Mouse (Mus musculus): ENCODE data around the gene Polq. TPM values are rescaled to one million over a fixed set of nuclear protein-coding genes. Genes with fewer than 3 reads are reported as not detected.
A peak's percentile ranks its signal among the peaks of the same experiment; 100 is the strongest.

Gene Polq
- total and polyA plus RNA-seq, 2 experiments from 2014 or later = 1.6 to 2.2 TPM

DNA sequence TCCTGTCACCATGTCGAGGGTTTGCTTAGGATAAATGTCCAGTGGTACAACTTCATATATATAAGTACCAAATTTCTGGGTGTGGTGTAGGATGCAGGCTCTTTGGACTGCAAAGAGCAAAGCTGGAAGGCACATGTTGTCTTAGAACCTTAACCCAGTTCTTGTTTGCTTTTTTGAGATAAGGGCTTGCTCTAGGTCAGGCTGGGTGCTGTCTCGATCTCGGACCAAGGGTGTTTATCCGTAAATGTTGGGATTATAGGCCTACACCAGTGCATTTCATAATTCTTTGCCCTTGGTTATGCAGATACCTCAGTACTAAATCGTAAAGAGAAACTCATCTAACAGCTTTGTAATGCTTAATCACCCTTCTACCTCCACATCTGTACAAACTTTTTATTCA lies 750 bp downstream of the Polq start:
- Histone ChIP-seq H3K4me1 (ENCODE audit: insufficient read depth, low read length) (no peaks in the 10 kb centered on the region), H3K27me3 (ENCODE audit: insufficient read depth, low read length) (no peaks in the 10 kb centered on the region), H3K36me3 (ENCODE audit: insufficient read depth, low read length) (no peaks in the 10 kb centered on the region), H3K9ac (replicated peaks; ENCODE audit: low read length) (peak overlapping the region; percentile 59; the same call in 1 of the 2 replicates), H3K4me2 (ENCODE audit: low read depth, low read length) (peak overlapping the region; percentile 88), H3K9me3 (ENCODE audit: low read length) (no peaks in the 10 kb centered on the region), H3K27ac (no peak overlapping the region), H3K4me3 (ENCODE audit: low read length) (peak overlapping the region; percentile 80)
- ATAC-seq (no peak), DNase-seq (ENCODE audit: low spot score) (no peak)
- TF ChIP-seq CTCF (IDR thresholded peaks at IDR 0.05; ENCODE audit: low read depth) = no peak
- 70% methylated on average over 5 of the region's 5 CpGs for WGBS

DNA sequence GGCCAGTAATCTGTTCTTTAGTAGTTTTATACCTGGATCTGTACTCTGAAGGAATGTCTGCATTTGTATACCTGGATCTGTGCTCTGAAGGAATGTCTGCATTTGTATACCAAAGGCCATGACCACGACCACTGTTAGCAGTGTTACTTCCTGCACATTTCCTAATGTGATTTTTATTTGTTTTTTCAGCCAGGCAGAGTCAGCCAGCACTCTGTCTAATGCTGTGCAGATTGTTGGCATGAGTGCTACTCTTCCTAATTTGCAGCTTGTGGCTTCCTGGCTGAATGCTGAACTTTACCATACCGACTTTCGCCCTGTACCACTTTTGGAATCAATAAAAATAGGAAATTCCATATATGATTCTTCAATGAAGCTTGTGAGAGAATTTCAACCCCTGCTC lies 16.0 kb downstream of the Polq start:
- no peak for TF ChIP-seq CTCF (IDR thresholded peaks at IDR 0.05; ENCODE audit: low read depth)
- H3K4me2 ChIP-seq (ENCODE audit: low read depth, low read length) = no peak overlapping the region
- 83% methylated on average over 3 of the region's 3 CpGs for WGBS
- no peak for ATAC-seq
- no peaks in the 10 kb centered on the region for H3K4me1 ChIP-seq (ENCODE audit: insufficient read depth, low read length)
- H3K9me3 ChIP-seq (ENCODE audit: low read length) = no peaks in the 10 kb centered on the region
- H3K4me3 ChIP-seq (ENCODE audit: low read length) = no peak overlapping the region
- no peak overlapping the region for H3K27ac ChIP-seq
- H3K36me3 ChIP-seq (ENCODE audit: insufficient read depth, low read length) = no peaks in the 10 kb centered on the region
- H3K27me3 ChIP-seq (ENCODE audit: insufficient read depth, low read length) = no peaks in the 10 kb centered on the region
- no peak for DNase-seq (ENCODE audit: low spot score)
- H3K9ac ChIP-seq (replicated peaks; ENCODE audit: low read length) = no peak overlapping the region

DNA sequence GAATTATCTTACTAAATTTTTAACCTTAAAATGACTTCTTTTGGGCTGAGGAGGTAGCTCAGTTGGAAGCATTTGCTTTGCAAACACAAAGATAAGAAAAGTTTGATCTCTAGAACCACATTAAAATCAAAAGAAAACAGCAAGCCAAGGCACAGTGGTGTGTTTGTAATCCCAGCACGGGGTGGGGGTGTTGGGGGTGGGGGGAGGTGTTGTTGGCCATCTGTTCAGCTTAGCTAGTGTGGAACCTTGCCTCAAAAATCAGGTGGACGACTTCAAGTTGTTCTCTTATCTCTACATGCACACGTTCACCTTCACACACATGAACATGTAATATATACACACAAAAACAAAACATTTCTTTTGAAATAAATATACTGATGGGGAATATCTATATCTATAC lies 20.4 kb downstream of the Polq start:
- no peak overlapping the region for H3K4me2 ChIP-seq (ENCODE audit: low read depth, low read length)
- ATAC-seq (no peak), DNase-seq (ENCODE audit: low spot score) (no peak)
- no peak overlapping the region for H3K9ac ChIP-seq (replicated peaks; ENCODE audit: low read length)
- H3K27me3 ChIP-seq (ENCODE audit: insufficient read depth, low read length) = no peaks in the 10 kb centered on the region
- no peak overlapping the region for H3K27ac ChIP-seq
- H3K36me3 ChIP-seq (ENCODE audit: insufficient read depth, low read length) = no peaks in the 10 kb centered on the region; the same call in 1 of the 2 replicates
- no peak for TF ChIP-seq CTCF (IDR thresholded peaks at IDR 0.05; ENCODE audit: low read depth)
- no peak overlapping the region for H3K4me3 ChIP-seq (ENCODE audit: low read length)
- H3K9me3 ChIP-seq (ENCODE audit: low read length) = no peaks in the 10 kb centered on the region
- no peaks in the 10 kb centered on the region for H3K4me1 ChIP-seq (ENCODE audit: insufficient read depth, low read length)
- 71% methylated on average over 3 of the region's 3 CpGs for WGBS

- Histone ChIP-seq H3K9ac (replicated peaks; ENCODE audit: low read length) (no peak overlapping the region), H3K9me3 (ENCODE audit: low read length) (no peaks in the 10 kb centered on the region), H3K4me3 (ENCODE audit: low read length) (no peak overlapping the region), H3K36me3 (ENCODE audit: insufficient read depth, low read length) (no peaks in the 10 kb centered on the region; the same call in 1 of the 2 replicates), H3K4me1 (ENCODE audit: insufficient read depth, low read length) (no peaks in the 10 kb centered on the region), H3K27me3 (ENCODE audit: insufficient read depth, low read length) (no peaks in the 10 kb centered on the region), H3K4me2 (ENCODE audit: low read depth, low read length) (no peak overlapping the region), H3K27ac (no peak overlapping the region)
- DNase-seq (ENCODE audit: low spot score) = no peak
- TF ChIP-seq CTCF (IDR thresholded peaks at IDR 0.05; ENCODE audit: low read depth) = no peak
- ATAC-seq = no peak
- 93% methylated on average over 8 of the region's 8 CpGs for WGBS
Measured at GRCm38 (mm10) chr16:37034751-37035150, 23.2 kb downstream of the Polq start.

DNA sequence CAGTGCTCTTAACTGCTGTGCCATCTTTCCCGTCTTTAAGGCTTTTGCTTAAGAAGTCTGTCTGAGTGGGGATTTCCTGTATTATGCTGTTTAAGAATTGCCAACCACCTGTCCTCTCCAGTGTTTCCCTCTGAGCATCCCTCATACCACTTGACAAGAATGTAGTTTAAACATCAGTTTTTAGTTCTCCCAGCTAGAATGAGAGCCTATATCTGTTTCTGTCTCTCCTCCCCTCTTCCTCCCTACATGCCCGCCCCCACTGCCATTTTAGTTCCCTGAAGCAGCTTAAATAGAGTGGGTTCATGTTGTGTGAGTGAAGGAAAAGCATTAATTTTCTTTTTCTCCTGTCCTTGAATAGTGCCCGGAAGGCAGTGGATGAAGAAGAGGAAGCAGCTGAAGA lies 48.0 kb downstream of the Polq start:
- H3K27me3 ChIP-seq (ENCODE audit: insufficient read depth, low read length) = no peaks in the 10 kb centered on the region
- no peaks in the 10 kb centered on the region for H3K9me3 ChIP-seq (ENCODE audit: low read length)
- H3K27ac ChIP-seq = no peak overlapping the region
- ATAC-seq = no peak
- H3K4me3 ChIP-seq (ENCODE audit: low read length) = no peak overlapping the region
- no peak overlapping the region for H3K4me2 ChIP-seq (ENCODE audit: low read depth, low read length)
- no peaks in the 10 kb centered on the region for H3K4me1 ChIP-seq (ENCODE audit: insufficient read depth, low read length)
- DNase-seq (ENCODE audit: low spot score) = no peak
- no peak overlapping the region for H3K9ac ChIP-seq (replicated peaks; ENCODE audit: low read length)
- 96% methylated on average over 3 of the region's 3 CpGs for WGBS
- TF ChIP-seq CTCF (IDR thresholded peaks at IDR 0.05; ENCODE audit: low read depth) = no peak
- peaks cover 14% of the 10 kb centered on the region; the same call in 1 of the 2 replicates for H3K36me3 ChIP-seq (ENCODE audit: insufficient read depth, low read length)

DNA sequence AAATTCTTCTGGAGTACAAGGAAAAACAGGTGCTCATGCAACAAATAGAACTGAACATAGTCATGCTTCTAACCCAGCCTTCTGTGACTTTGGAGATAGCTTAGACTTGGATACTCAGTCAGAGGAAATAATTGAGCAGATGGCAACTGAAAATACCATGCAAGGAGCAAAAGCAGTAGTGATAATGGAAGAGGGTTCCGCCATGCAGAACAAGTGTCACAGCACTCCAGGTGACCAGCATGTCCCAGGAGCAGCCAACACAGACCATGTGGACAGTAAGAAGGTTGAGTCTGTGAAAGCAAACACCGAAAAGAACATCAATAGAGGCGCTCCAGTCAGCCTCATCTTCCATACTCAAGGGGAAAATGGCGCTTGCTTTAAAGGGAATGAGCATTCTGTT lies 49.7 kb downstream of the Polq start:
- Histone ChIP-seq H3K27ac (no peak overlapping the region), H3K9me3 (ENCODE audit: low read length) (no peaks in the 10 kb centered on the region), H3K36me3 (ENCODE audit: insufficient read depth, low read length) (peaks cover 14% of the 10 kb centered on the region; the same call in 1 of the 2 replicates), H3K4me1 (ENCODE audit: insufficient read depth, low read length) (no peaks in the 10 kb centered on the region), H3K4me2 (ENCODE audit: low read depth, low read length) (no peak overlapping the region), H3K4me3 (ENCODE audit: low read length) (no peak overlapping the region), H3K27me3 (ENCODE audit: insufficient read depth, low read length) (no peaks in the 10 kb centered on the region), H3K9ac (replicated peaks; ENCODE audit: low read length) (no peak overlapping the region)
- ATAC-seq (no peak), DNase-seq (ENCODE audit: low spot score) (no peak)
- 97% methylated on average over 4 of the region's 4 CpGs for WGBS
- TF ChIP-seq CTCF (IDR thresholded peaks at IDR 0.05; ENCODE audit: low read depth) = no peak

DNA sequence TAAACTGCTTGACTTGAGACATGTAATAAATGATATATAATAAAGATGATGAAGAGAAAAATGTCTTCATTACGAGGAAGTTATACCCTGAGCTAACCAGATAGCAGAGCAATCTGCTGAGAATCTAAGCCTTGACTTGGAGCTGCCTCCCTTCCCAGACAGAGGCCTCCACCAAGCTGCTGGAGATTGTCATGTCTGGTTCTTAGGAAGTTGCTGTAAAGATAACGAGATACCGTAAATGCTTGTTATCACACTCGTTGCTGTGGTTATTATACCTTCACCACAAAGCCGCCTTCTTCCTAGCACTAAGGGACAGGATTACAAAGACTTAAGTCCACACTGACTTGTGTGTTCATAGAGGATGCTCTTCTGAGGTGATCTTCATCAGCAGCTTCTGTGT lies 60.8 kb downstream of the Polq start:
- Histone ChIP-seq H3K4me2 (ENCODE audit: low read depth, low read length) (no peak overlapping the region), H3K36me3 (ENCODE audit: insufficient read depth, low read length) (no peaks in the 10 kb centered on the region), H3K4me3 (ENCODE audit: low read length) (no peak overlapping the region), H3K9me3 (ENCODE audit: low read length) (no peaks in the 10 kb centered on the region), H3K9ac (replicated peaks; ENCODE audit: low read length) (no peak overlapping the region), H3K4me1 (ENCODE audit: insufficient read depth, low read length) (no peaks in the 10 kb centered on the region), H3K27me3 (ENCODE audit: insufficient read depth, low read length) (no peaks in the 10 kb centered on the region), H3K27ac (no peak overlapping the region)
- no peak for TF ChIP-seq CTCF (IDR thresholded peaks at IDR 0.05; ENCODE audit: low read depth)
- WGBS = 89% methylated on average over 5 of the region's 5 CpGs
- no peak for ATAC-seq
- no peak for DNase-seq (ENCODE audit: low spot score)

Data from hindbrain, postnatal 0 days (tissue).